Mouse (Mus musculus) CD4-positive, CD25-positive, alpha-beta regulatory T cell, adult 2 months (primary cell): ENCODE measurements around the gene Cpne8.

Source experiments
- DNase-seq: peaks from one replicate; pipeline ENCODE4 v3.0.0-alpha.2; 2012; ENCODE audit warnings: low read depth, low spot score

Cpne8 gene

GRCm38 (mm10) chr15:90678985-90679759 lies at the start of gene Cpne8:
Cpne8 (minus strand) TSS chr15:90679432.
- DNase-seq: no peak

GRCm38 (mm10) chr15:90717717-90718116 lies 38.5 kb upstream of the Cpne8 start:
- DNase-seq: no peak

- no peak for DNase-seq
Measured at GRCm38 (mm10) chr15:90709296-90709695, 30.1 kb upstream of the Cpne8 start.

GRCm38 (mm10) chr15:90704314-90704713 lies 25.1 kb upstream of the Cpne8 start:
- DNase-seq: no peak

- no peak for DNase-seq
Measured at GRCm38 (mm10) chr15:90703502-90704232, 24.4 kb upstream of the Cpne8 start.

- no peak for DNase-seq
Measured at GRCm38 (mm10) chr15:90686770-90687169, 7.5 kb upstream of the Cpne8 start.

- peak; percentile 3 for DNase-seq
Measured at GRCm38 (mm10) chr15:90679760-90680579, 738 bp upstream of the Cpne8 start.

- DNase-seq: no peak
Measured at GRCm38 (mm10) chr15:90678488-90678887, 744 bp downstream of the Cpne8 start.

GRCm38 (mm10) chr15:90669494-90669893 lies 9.7 kb downstream of the Cpne8 start:
- no peak for DNase-seq

- DNase-seq: no peak
Measured at GRCm38 (mm10) chr15:90666893-90667292, 12.3 kb downstream of the Cpne8 start.

GRCm38 (mm10) chr15:90664615-90665014 lies 14.6 kb downstream of the Cpne8 start:
- no peak for DNase-seq

- DNase-seq: no peak
Measured at GRCm38 (mm10) chr15:90663631-90664030, 15.6 kb downstream of the Cpne8 start.

GRCm38 (mm10) chr15:90660723-90661122 lies 18.5 kb downstream of the Cpne8 start:
- DNase-seq: no peak

- DNase-seq: no peak
Measured at GRCm38 (mm10) chr15:90658053-90658452, 21.2 kb downstream of the Cpne8 start.

GRCm38 (mm10) chr15:90656521-90656920 lies 22.7 kb downstream of the Cpne8 start:
- no peak for DNase-seq

- no peak for DNase-seq
Measured at GRCm38 (mm10) chr15:90647011-90647577, 32.1 kb downstream of the Cpne8 start.

GRCm38 (mm10) chr15:90646326-90646725 lies 32.9 kb downstream of the Cpne8 start:
- DNase-seq: no peak

- DNase-seq: no peak
Measured at GRCm38 (mm10) chr15:90645828-90646227, 33.4 kb downstream of the Cpne8 start.

- DNase-seq: no peak
Measured at GRCm38 (mm10) chr15:90624201-90624600, 55.0 kb downstream of the Cpne8 start.

- DNase-seq: no peak
Measured at GRCm38 (mm10) chr15:90622005-90622404, 57.2 kb downstream of the Cpne8 start.

- DNase-seq: no peak
Measured at GRCm38 (mm10) chr15:90619736-90620135, 59.5 kb downstream of the Cpne8 start.
